Mouse (Mus musculus): ENCODE data around the gene Ppp1r13b. TPM values are rescaled to one million over a fixed set of nuclear protein-coding genes. Genes with fewer than 3 reads are reported as not detected.
A peak's percentile ranks its signal among the peaks of the same experiment; 100 is the strongest.

Gene Ppp1r13b
- polyA plus RNA-seq, 1 experiment: 9.4 TPM

- TF ChIP-seq POLR2A (IDR thresholded peaks at IDR 0.05; ENCODE audit: low read depth, low read length): no peak
- no peak overlapping the region for H3K4me3 ChIP-seq (ENCODE audit: insufficient read depth, low read length)
- no peak overlapping the region for H3K27ac ChIP-seq (ENCODE audit: insufficient read depth, low read length)
- no peaks in the 10 kb centered on the region for H3K4me1 ChIP-seq (ENCODE audit: control insufficient read depth, insufficient read depth, low read length)
These were observed 117.3 kb downstream of the Ppp1r13b start for GRCm38 (mm10) chr12:111790631-111791030.

- TF ChIP-seq POLR2A (IDR thresholded peaks at IDR 0.05; ENCODE audit: low read depth, low read length): no peak
- Histone ChIP-seq H3K4me1 (ENCODE audit: control insufficient read depth, insufficient read depth, low read length) (no peaks in the 10 kb centered on the region), H3K27ac (ENCODE audit: insufficient read depth, low read length) (no peak overlapping the region), H3K4me3 (ENCODE audit: insufficient read depth, low read length) (no peak overlapping the region)
These were observed 117.8 kb downstream of the Ppp1r13b start for GRCm38 (mm10) chr12:111790090-111790489.

GRCm38 (mm10) chr12:111787015-111787414 is 120.9 kb downstream of the Ppp1r13b start:
- TF ChIP-seq POLR2A (IDR thresholded peaks at IDR 0.05; ENCODE audit: low read depth, low read length) (no peak), CTCF (IDR thresholded peaks at IDR 0.05; ENCODE audit: borderline replicate concordance, insufficient read depth, low read length) (no peak)
- H3K4me1 ChIP-seq (ENCODE audit: control insufficient read depth, insufficient read depth, low read length): no peaks in the 10 kb centered on the region
- H3K4me3 ChIP-seq (ENCODE audit: insufficient read depth, low read length): no peak overlapping the region
- no peak overlapping the region for H3K27ac ChIP-seq (ENCODE audit: insufficient read depth, low read length)

GRCm38 (mm10) chr12:111785174-111785573 is 122.7 kb downstream of the Ppp1r13b start:
- no peaks in the 10 kb centered on the region for H3K4me1 ChIP-seq (ENCODE audit: control insufficient read depth, insufficient read depth, low read length)
- no peak overlapping the region for H3K4me3 ChIP-seq (ENCODE audit: insufficient read depth, low read length)
- H3K27ac ChIP-seq (ENCODE audit: insufficient read depth, low read length): no peak overlapping the region
- TF ChIP-seq POLR2A (IDR thresholded peaks at IDR 0.05; ENCODE audit: low read depth, low read length) (no peak), CTCF (IDR thresholded peaks at IDR 0.05; ENCODE audit: borderline replicate concordance, insufficient read depth, low read length) (no peak)

- no peak overlapping the region for H3K27ac ChIP-seq (ENCODE audit: insufficient read depth, low read length)
- no peak overlapping the region for H3K4me3 ChIP-seq (ENCODE audit: insufficient read depth, low read length)
- H3K4me1 ChIP-seq (ENCODE audit: control insufficient read depth, insufficient read depth, low read length): no peaks in the 10 kb centered on the region
- peak; percentile 33; the same call in 1 of the 2 replicates for TF ChIP-seq CTCF (IDR thresholded peaks at IDR 0.05; ENCODE audit: borderline replicate concordance, insufficient read depth, low read length)
- TF ChIP-seq POLR2A (IDR thresholded peaks at IDR 0.05; ENCODE audit: low read depth, low read length): no peak
These were observed 128.4 kb downstream of the Ppp1r13b start for GRCm38 (mm10) chr12:111779544-111779943.

Other genes starting within 250 kb of the Ppp1r13b start
- 43.8 and 84.3 TPM in 2 replicates for gene Ckb, start 235.8 kb downstream of the Ppp1r13b start, polyA plus RNA-seq (2011; ENCODE audit: insufficient read length, low read depth, missing spikeins)
- gene Trmt61a, start 230.0 kb downstream of the Ppp1r13b start, polyA plus RNA-seq (2011; ENCODE audit: insufficient read length, low read depth, missing spikeins): 9.0 and 13.0 TPM in 2 replicates
- gene Bag5, start 194.9 kb downstream of the Ppp1r13b start, polyA plus RNA-seq (2011; ENCODE audit: insufficient read length, low read depth, missing spikeins): 29.3 and 35.9 TPM in 2 replicates
- 29.9 and 38.2 TPM in 2 replicates for gene Apopt1, start 194.8 kb downstream of the Ppp1r13b start, polyA plus RNA-seq (2011; ENCODE audit: insufficient read length, low read depth, missing spikeins)
- gene Klc1, start 149.3 kb downstream of the Ppp1r13b start, polyA plus RNA-seq (2011; ENCODE audit: insufficient read length, low read depth, missing spikeins): 103 and 124 TPM in 2 replicates
- gene Xrcc3, start 94.2 kb downstream of the Ppp1r13b start, polyA plus RNA-seq (2011; ENCODE audit: insufficient read length, low read depth, missing spikeins): 2.7 and 2.9 TPM in 2 replicates
- 32.0 and 32.9 TPM in 2 replicates for gene Zfyve21, start 93.9 kb downstream of the Ppp1r13b start, polyA plus RNA-seq (2011; ENCODE audit: insufficient read length, low read depth, missing spikeins)
- 334 and 342 TPM in 2 replicates for gene Atp5mpl, start 58.9 kb upstream of the Ppp1r13b start, polyA plus RNA-seq (2011; ENCODE audit: insufficient read length, low read depth, missing spikeins)
- gene Tdrd9, start 63.4 kb upstream of the Ppp1r13b start, polyA plus RNA-seq (2011; ENCODE audit: insufficient read length, low read depth, missing spikeins): not detected in 2 replicates
- gene Rd3l, start 73.2 kb upstream of the Ppp1r13b start, polyA plus RNA-seq (2011; ENCODE audit: insufficient read length, low read depth, missing spikeins): not detected in 2 replicates
- 0.35 and 1.3 TPM in 2 replicates for gene Aspg, start 198.6 kb upstream of the Ppp1r13b start, polyA plus RNA-seq (2011; ENCODE audit: insufficient read length, low read depth, missing spikeins)
- gene Kif26a, start 238.1 kb upstream of the Ppp1r13b start, polyA plus RNA-seq (2011; ENCODE audit: insufficient read length, low read depth, missing spikeins): 0.10 and 0.47 TPM in 2 replicates